Mouse (Mus musculus): ENCODE results near the gene 4933405L10Rik.

The 4933405L10Rik gene

GRCm38 (mm10) chr8:105707498-105708403, at the start of gene 4933405L10Rik, which contains the start of gene Enkd1:
Gene 4933405L10Rik, plus strand, starts transcription at chr8:105707655.
Gene Enkd1, minus strand, starts transcription at chr8:105708210.
- peak; percentile 88 to 90 for DNase-seq

- peak in 1 of 2 experiments; percentile 26 for DNase-seq
These were observed 46.3 kb upstream of the 4933405L10Rik start for GRCm38 (mm10) chr8:105661167-105661566.

- DNase-seq, result no peak
These were observed 29.6 kb upstream of the 4933405L10Rik start for GRCm38 (mm10) chr8:105677891-105678290.

- no peak for DNase-seq
These were observed 22.1 kb upstream of the 4933405L10Rik start for GRCm38 (mm10) chr8:105685325-105685724.

- peak; percentile 64 to 69 for DNase-seq
These were observed 21.6 kb upstream of the 4933405L10Rik start, which contains the start of gene Carmil2 for GRCm38 (mm10) chr8:105685796-105686308. Gene Carmil2, plus strand, starts transcription at chr8:105686274.

- DNase-seq, result no peak
These were observed 20.9 kb upstream of the 4933405L10Rik start for GRCm38 (mm10) chr8:105686551-105686950.

GRCm38 (mm10) chr8:105687512-105687911, 19.9 kb upstream of the 4933405L10Rik start:
- no peak for DNase-seq

GRCm38 (mm10) chr8:105688242-105688752, 19.2 kb upstream of the 4933405L10Rik start:
- DNase-seq, result no peak

GRCm38 (mm10) chr8:105689256-105689982, 18.0 kb upstream of the 4933405L10Rik start:
- DNase-seq, result no peak

GRCm38 (mm10) chr8:105689983-105690360, 17.5 kb upstream of the 4933405L10Rik start:
- no peak for DNase-seq

GRCm38 (mm10) chr8:105690978-105691377, 16.5 kb upstream of the 4933405L10Rik start:
- DNase-seq, result no peak

GRCm38 (mm10) chr8:105692449-105693182, 14.8 kb upstream of the 4933405L10Rik start:
- no peak for DNase-seq

- DNase-seq, result peak; percentile 40 to 50
These were observed 13.8 kb upstream of the 4933405L10Rik start for GRCm38 (mm10) chr8:105693648-105694047.

- DNase-seq, result no peak
These were observed 13.2 kb upstream of the 4933405L10Rik start for GRCm38 (mm10) chr8:105694051-105694799.

- no peak for DNase-seq
These were observed 12.2 kb upstream of the 4933405L10Rik start for GRCm38 (mm10) chr8:105695080-105695780.

GRCm38 (mm10) chr8:105697196-105697780, 10.2 kb upstream of the 4933405L10Rik start:
- no peak for DNase-seq

- no peak for DNase-seq
These were observed 8.7 kb upstream of the 4933405L10Rik start for GRCm38 (mm10) chr8:105698734-105699133.

- DNase-seq, result no peak
These were observed 7.8 kb upstream of the 4933405L10Rik start for GRCm38 (mm10) chr8:105699488-105700215.

GRCm38 (mm10) chr8:105700566-105700965, 6.9 kb upstream of the 4933405L10Rik start:
- peak; percentile 66 to 76 for DNase-seq
